Mouse (Mus musculus) ES-Bruce4 (cell line): ENCODE measurements around the gene Hoxc10.

ENCODE experiments used
- CTCF ChIP-seq: IDR thresholded peaks from one replicate; pipeline ENCODE4 v1.8.1; 2011; ENCODE audit warnings: low read depth, low read length
- EP300 ChIP-seq: IDR thresholded peaks from 2 replicates; pipeline ENCODE4 v1.6.1; 2011; ENCODE audit warnings: low read depth, low read length; ENCODE audit not compliant: insufficient read depth
- POLR2A ChIP-seq: IDR thresholded peaks from one replicate; pipeline ENCODE4 v1.8.1; 2011; ENCODE audit warnings: low read length; ENCODE audit not compliant: insufficient read depth

GRCm38 (mm10) chr15:102992206-102992605 is 25.6 kb downstream of the Hoxc10 start:
- TF ChIP-seq CTCF (no peak), POLR2A (no peak), EP300 (no peak)
